In the genomic region with DNA sequence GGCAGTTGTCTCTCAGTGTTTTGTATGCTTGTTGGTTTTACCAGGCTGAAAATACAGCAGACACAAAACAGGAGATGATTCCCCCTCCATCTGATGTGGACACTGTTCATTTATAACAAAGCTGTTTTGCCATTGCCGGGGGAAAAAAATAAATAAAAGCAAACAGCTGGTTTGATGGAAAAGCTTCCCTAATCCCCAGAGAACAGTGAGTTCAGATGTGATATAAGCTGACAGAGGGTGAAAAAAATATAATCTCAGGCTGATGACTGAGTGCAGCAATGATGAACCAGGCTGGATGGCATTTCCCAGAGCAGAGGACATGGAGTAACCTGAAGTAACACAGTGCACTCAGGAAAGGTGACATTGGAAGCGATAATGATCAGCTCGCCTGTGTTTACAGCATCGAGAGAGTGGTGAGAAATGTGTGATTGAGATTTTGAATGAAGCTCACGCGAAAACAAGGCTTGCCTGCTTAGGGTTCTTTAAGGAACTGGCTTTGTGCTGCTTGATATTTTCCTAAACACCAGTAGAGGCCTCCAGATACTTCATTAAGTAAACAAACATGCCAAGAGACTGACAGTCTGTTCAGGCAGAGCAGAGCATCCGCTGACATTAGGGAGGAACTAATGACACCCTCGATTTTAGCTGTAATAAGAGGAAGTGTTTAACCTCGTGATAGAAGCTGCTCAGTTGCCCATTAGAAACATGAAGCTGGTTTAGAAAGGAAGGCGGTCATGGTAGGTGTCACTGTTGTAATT, we compare ENCODE assay signal across 11 mouse cellular contexts.
DNase-seq lines count a peak whose midpoint lies in the region; ATAC-seq lines count a peak whose summit lies in the region.
"Had no signal": no experiment of that assay in that cellular context is flagged by ENCODE, and none has a peak within 500 bp of the region (broad histone marks: within the 10 kb centered on the region; RNA-seq: fewer than 3 reads in every experiment).

No protein-coding gene starts in this region.

- no peak overlapping the region for H3K9ac ChIP-seq in midbrain, embryonic 11.5 days (ENCODE audit: low read length)
- H3K9ac ChIP-seq: stomach, embryonic 15.5 days had no signal

- no peaks in the 10 kb centered on the region for H3K27me3 ChIP-seq in midbrain, embryonic 11.5 days (ENCODE audit: control insufficient read depth, insufficient read depth, low read length)
- no peaks in the 10 kb centered on the region for H3K27me3 ChIP-seq in midbrain, embryonic 10.5 days (ENCODE audit: low read depth, poor library complexity, severe bottlenecking)
- H3K27me3 ChIP-seq in splenic B cell, adult 2 months (ENCODE audit: control insufficient read depth, insufficient read depth, low read length, poor library complexity, severe bottlenecking) = no peaks in the 10 kb centered on the region
- H3K27me3 ChIP-seq: stomach, embryonic 15.5 days had no signal

- ATAC-seq in midbrain, embryonic 11.5 days (ENCODE audit: low FRiP score) = no peak

- H3K4me3 ChIP-seq in midbrain, embryonic 11.5 days (ENCODE audit: low read depth, low read length) = no peak overlapping the region
- no peak overlapping the region for H3K4me3 ChIP-seq in midbrain, embryonic 10.5 days
- H3K4me3 ChIP-seq: erythroblast, embryonic 14.5 days; stomach, embryonic 15.5 days had no signal

- H3K9me3 ChIP-seq in midbrain, embryonic 11.5 days (ENCODE audit: control insufficient read depth, low read length) = no peaks in the 10 kb centered on the region
- no peaks in the 10 kb centered on the region for H3K9me3 ChIP-seq in midbrain, embryonic 10.5 days (replicated peaks)
- H3K9me3 ChIP-seq: stomach, embryonic 15.5 days had no signal

- no peaks in the 10 kb centered on the region for H3K36me3 ChIP-seq in midbrain, embryonic 11.5 days (ENCODE audit: control insufficient read depth, insufficient read depth, low read length)
- no peaks in the 10 kb centered on the region for H3K36me3 ChIP-seq in midbrain, embryonic 10.5 days
- H3K36me3 ChIP-seq in splenic B cell, adult 2 months (ENCODE audit: control insufficient read depth, insufficient read depth, low read length, poor library complexity, severe bottlenecking) = no peaks in the 10 kb centered on the region
- H3K36me3 ChIP-seq: stomach, embryonic 15.5 days had no signal

- H3K4me2 ChIP-seq in midbrain, embryonic 11.5 days = no peak overlapping the region
- H3K4me2 ChIP-seq: stomach, embryonic 15.5 days had no signal

- H3K4me1 ChIP-seq in midbrain, embryonic 11.5 days (ENCODE audit: control insufficient read depth, insufficient read depth, low read length) = no peaks in the 10 kb centered on the region
- peaks cover 7% of the 10 kb centered on the region; the same call in 1 of the 2 replicates for H3K4me1 ChIP-seq in midbrain, embryonic 10.5 days
- H3K4me1 ChIP-seq: stomach, embryonic 15.5 days had no signal

- WGBS in midbrain, embryonic 11.5 days = 70% methylated on average over 10 of the region's 10 CpGs
- 74% methylated on average over 10 of the region's 10 CpGs for WGBS in midbrain, embryonic 10.5 days

- peak; percentile 3 for DNase-seq in gastrocnemius, adult 18-20 months (ENCODE audit: low spot score)
- no peak for DNase-seq in gastrocnemius, adult 8-10 months (ENCODE audit: low spot score in 2 of 2)
- peak; percentile 77 for DNase-seq in midbrain, embryonic 11.5 days (ENCODE audit: low spot score, missing footprints)
- DNase-seq in midbrain, embryonic 10.5 days (ENCODE audit: low spot score) = no peak
- DNase-seq in lung, postnatal 25 days (ENCODE audit: low spot score) = peak; percentile 16
- peak; percentile 45 for DNase-seq in splenic B cell, adult 2 months (ENCODE audit: low read depth, low spot score)
- no peak for DNase-seq in thymus, postnatal 4 days
- no peak for DNase-seq in adrenal gland, postnatal 14 days
- DNase-seq: adrenal gland, adult 8-10 months had no signal

- H3K27ac ChIP-seq in midbrain, embryonic 11.5 days (ENCODE audit: low read depth, low read length) = no peak overlapping the region
- H3K27ac ChIP-seq in midbrain, embryonic 10.5 days (replicated peaks) = no peak overlapping the region
- H3K27ac ChIP-seq: stomach, embryonic 15.5 days had no signal

Comparison
In these comparisons a context has a peak if more than half of its experiments do, and no peak if none do; other contexts are left out.
1. DNase-seq: peak in gastrocnemius, adult 18-20 months (single experiment), midbrain, embryonic 11.5 days (single experiment), lung, postnatal 25 days (single experiment) and splenic B cell, adult 2 months (single experiment); none in gastrocnemius, adult 8-10 months (0 of 2), midbrain, embryonic 10.5 days (single experiment), thymus, postnatal 4 days (single experiment) and adrenal gland, postnatal 14 days (single experiment).